Mouse (Mus musculus) bone marrow, adult 2 months (tissue): ENCODE results near the gene Arhgef6.

Experiments used
- CTCF ChIP-seq: fragments of 200-500 bp; IDR thresholded peaks from 2 replicates; pipeline ENCODE4 v1.5.1; 2011; ENCODE audit warnings: low read length, control low read depth; ENCODE audit not compliant: control insufficient read depth, insufficient read depth
- POLR2A ChIP-seq: fragments of 200-500 bp; IDR thresholded peaks from 2 replicates; pipeline ENCODE4 v1.6.1; 2011; ENCODE audit warnings: low read depth, mild to moderate bottlenecking, control low read depth, low read length, borderline replicate concordance; ENCODE audit not compliant: control insufficient read depth

DNA sequence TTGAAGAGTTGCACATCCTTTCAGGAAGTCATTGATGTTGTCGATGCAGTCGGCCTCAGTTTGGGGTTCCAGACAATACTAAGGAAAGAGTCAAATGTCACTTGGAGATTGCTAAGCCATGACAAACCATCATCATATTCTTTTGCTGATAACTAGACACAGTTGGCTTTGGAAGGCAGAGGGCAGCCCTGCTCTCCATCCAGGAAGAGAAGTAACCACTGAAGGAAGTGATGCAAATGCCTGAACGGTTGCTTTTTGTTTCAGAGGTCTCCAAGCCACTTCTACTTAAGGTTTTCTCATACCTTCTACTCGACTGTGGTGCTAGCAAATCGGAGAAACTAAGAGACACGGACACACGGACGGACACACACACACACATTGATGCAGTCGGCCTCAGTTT, 1.6 kb downstream of the Arhgef6 start:
- TF ChIP-seq POLR2A (no peak), CTCF (no peak)
